Mouse (Mus musculus): ENCODE data around the gene Irs3.

DNA sequence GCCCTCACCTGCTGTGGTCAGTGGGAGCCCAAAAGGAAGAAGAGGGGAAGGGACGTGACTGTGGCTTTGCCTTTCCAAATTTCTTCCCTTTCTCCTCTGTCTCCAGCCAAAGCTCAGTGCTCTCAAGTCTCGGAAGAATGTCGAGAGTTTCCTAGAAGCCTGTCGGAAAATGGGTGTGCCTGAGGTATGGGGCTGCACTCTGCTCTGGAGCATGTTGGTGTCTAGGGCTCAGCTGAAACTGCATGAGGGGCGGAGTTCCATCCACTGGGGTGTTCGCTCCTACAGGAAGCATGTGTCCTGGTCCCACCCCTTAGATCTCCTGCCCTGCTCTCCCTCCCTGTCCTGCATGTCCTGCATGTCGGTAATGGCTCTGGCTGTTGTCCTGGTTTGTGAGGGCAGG is 6.0 kb downstream of the Irs3 start:
- TF ChIP-seq POLR2A (IDR thresholded peaks at IDR 0.05; ENCODE audit: borderline replicate concordance, insufficient read depth, low read length) (no peak), CTCF (IDR thresholded peaks at IDR 0.05; ENCODE audit: borderline replicate concordance, insufficient read depth, low read depth, low read length) (no peak)

All from cerebellum, adult 2 months (tissue).